Mouse (Mus musculus) C2C12 (cell line): ENCODE data around the gene Lypla2. TPM values are rescaled to one million over a fixed set of nuclear protein-coding genes. Genes with fewer than 3 reads are reported as not detected.
A peak's percentile ranks its signal among the peaks of the same experiment; 100 is the strongest.

Source experiments
- H3K27me3 ChIP-seq: one replicate; pipeline ENCODE4 v1.6.1; 2011; ENCODE audit not compliant: control insufficient read depth, insufficient read depth, insufficient read length
- H3K36me3 ChIP-seq: one replicate; pipeline ENCODE4 v1.6.1; 2011; ENCODE audit not compliant: control insufficient read depth, insufficient read depth
- H3K4me3 ChIP-seq: one replicate; pipeline ENCODE4 v1.5.1; 2011; ENCODE audit warnings: mild to moderate bottlenecking, control low read depth; ENCODE audit not compliant: poor library complexity, insufficient read depth, severe bottlenecking
- H3K79me2 ChIP-seq: one replicate; pipeline ENCODE4 v1.6.1; 2011; ENCODE audit not compliant: control insufficient read depth, insufficient read depth
- H3K79me3 ChIP-seq: one replicate; pipeline ENCODE4 v1.6.1; 2011; ENCODE audit warnings: low read depth, control low read depth
- H3ac ChIP-seq: one replicate; pipeline ENCODE3; 2011; ENCODE audit warnings: low read depth; ENCODE audit not compliant: control insufficient read depth, insufficient read length
- CEBPB ChIP-seq: IDR thresholded peaks from one replicate; pipeline ENCODE4 v1.6.1; 2011; ENCODE audit warnings: low read depth, mild to moderate bottlenecking, control low read depth, moderate library complexity
- CTCF ChIP-seq: IDR thresholded peaks from one replicate; pipeline ENCODE4 v1.5.1; 2011; ENCODE audit not compliant: control insufficient read depth, insufficient read depth, insufficient read length
- FOSL1 ChIP-seq: IDR thresholded peaks from one replicate; pipeline ENCODE4 v1.8.0; 2011; ENCODE audit warnings: mild to moderate bottlenecking, low read length; ENCODE audit not compliant: poor library complexity, insufficient read depth, severe bottlenecking
- MAX ChIP-seq: IDR thresholded peaks from one replicate; pipeline ENCODE4 v1.6.1; 2011; ENCODE audit warnings: mild to moderate bottlenecking, control low read depth
- MYOD1 ChIP-seq: IDR thresholded peaks from one replicate; pipeline ENCODE4 v1.6.1; 2011; ENCODE audit warnings: low read depth; ENCODE audit not compliant: control insufficient read depth, insufficient read length
- MYOG ChIP-seq: IDR thresholded peaks from one replicate; pipeline ENCODE4 v1.6.1; 2011; ENCODE audit not compliant: control insufficient read depth, insufficient read length; ENCODE audit errors: extremely low read depth
- USF1 ChIP-seq: IDR thresholded peaks from one replicate; pipeline ENCODE4 v1.6.1; 2011; ENCODE audit warnings: low read depth, mild to moderate bottlenecking, control low read depth, moderate library complexity
- polyA plus RNA-seq: library from polyadenylated mRNA; unstranded; fragments of >200 nt; fragmentation: generic; extraction: Trizol; gene quantifications from one replicate; pipeline ENCODE4 v1.2.1, GENCODE M21; 2012; ENCODE audit warnings: missing spikeins

The Lypla2 gene
- polyA plus RNA-seq, 1 experiment, result 70.1 TPM

DNA sequence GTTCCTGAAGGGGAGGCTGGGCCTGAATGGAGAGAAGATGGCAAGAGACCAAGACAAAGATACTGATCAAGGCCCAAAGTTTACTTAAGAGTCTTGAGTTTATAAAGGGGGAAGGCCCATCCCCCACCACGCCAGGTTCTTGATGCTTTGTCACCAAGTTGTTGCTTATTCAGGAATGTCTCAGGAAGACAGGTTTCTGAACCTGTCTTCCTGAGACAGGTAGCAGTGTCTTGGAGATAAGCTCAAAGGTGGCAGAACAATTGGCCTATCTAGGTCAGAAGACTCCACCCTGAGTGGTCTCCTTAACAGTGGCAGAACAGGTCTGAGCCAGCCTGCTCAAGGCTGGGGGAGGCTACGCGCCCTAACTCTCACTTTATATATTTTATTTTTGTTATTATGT lies 45.6 kb downstream of the Lypla2 start:
- Histone ChIP-seq H3K79me2 (no peaks in the 10 kb centered on the region), H3K4me3 (no peak overlapping the region), H3ac (no peak overlapping the region), H3K36me3 (peaks cover 4% of the 10 kb centered on the region), H3K79me3 (no peaks in the 10 kb centered on the region), H3K27me3 (no peaks in the 10 kb centered on the region)
- TF ChIP-seq FOSL1, result no peak
- no peak for TF ChIP-seq USF1
- TF ChIP-seq CEBPB, result no peak
- no peak for TF ChIP-seq MAX
- no peak for TF ChIP-seq MYOG
- no peak for TF ChIP-seq CTCF
- TF ChIP-seq MYOD1, result no peak

- Histone ChIP-seq H3K4me3 (no peak overlapping the region), H3ac (no peak overlapping the region), H3K27me3 (no peaks in the 10 kb centered on the region), H3K79me3 (no peaks in the 10 kb centered on the region), H3K79me2 (no peaks in the 10 kb centered on the region), H3K36me3 (peaks cover 4% of the 10 kb centered on the region)
- no peak for TF ChIP-seq CTCF
- TF ChIP-seq MYOG, result no peak
- no peak for TF ChIP-seq USF1
- no peak for TF ChIP-seq MAX
- TF ChIP-seq CEBPB, result no peak
- TF ChIP-seq FOSL1, result no peak
Observed at GRCm38 (mm10) chr4:135926195-135926808, 46.1 kb downstream of the Lypla2 start.

GRCm38 (mm10) chr4:135925341-135925740 lies 47.1 kb downstream of the Lypla2 start:
- H3K27me3 ChIP-seq, result no peaks in the 10 kb centered on the region
- TF ChIP-seq CEBPB, result no peak
- no peak for TF ChIP-seq FOSL1
- no peak for TF ChIP-seq CTCF
- no peak for TF ChIP-seq USF1
- TF ChIP-seq MAX, result no peak
- TF ChIP-seq MYOD1, result no peak
- no peak for TF ChIP-seq MYOG
- no peaks in the 10 kb centered on the region for H3K79me3 ChIP-seq
- H3ac ChIP-seq, result no peak overlapping the region
- peaks cover 4% of the 10 kb centered on the region for H3K36me3 ChIP-seq
- H3K79me2 ChIP-seq, result no peaks in the 10 kb centered on the region
- no peak overlapping the region for H3K4me3 ChIP-seq

GRCm38 (mm10) chr4:135924418-135924817 lies 48.0 kb downstream of the Lypla2 start:
- no peak for TF ChIP-seq CTCF
- no peak for TF ChIP-seq USF1
- TF ChIP-seq FOSL1, result no peak
- TF ChIP-seq MAX, result no peak
- no peak for TF ChIP-seq CEBPB
- no peak for TF ChIP-seq MYOG
- TF ChIP-seq MYOD1, result no peak

GRCm38 (mm10) chr4:135922190-135922589 lies 50.2 kb downstream of the Lypla2 start:
- peaks cover 4% of the 10 kb centered on the region for H3K36me3 ChIP-seq
- no peak overlapping the region for H3ac ChIP-seq
- H3K27me3 ChIP-seq, result peaks cover 8% of the 10 kb centered on the region
- TF ChIP-seq MYOG, result no peak
- no peak for TF ChIP-seq MYOD1
- no peak for TF ChIP-seq CEBPB
- TF ChIP-seq FOSL1, result no peak
- no peak for TF ChIP-seq CTCF
- TF ChIP-seq MAX, result no peak
- no peak for TF ChIP-seq USF1
- H3K79me3 ChIP-seq, result no peaks in the 10 kb centered on the region
- no peaks in the 10 kb centered on the region for H3K79me2 ChIP-seq
- no peak overlapping the region for H3K4me3 ChIP-seq

More at GRCm38 (mm10) chr4:135924418-135924817, 48.0 kb downstream of the Lypla2 start:
- no peak overlapping the region for H3ac ChIP-seq
- no peak overlapping the region for H3K4me3 ChIP-seq
- no peaks in the 10 kb centered on the region for H3K79me2 ChIP-seq
- peaks cover 4% of the 10 kb centered on the region for H3K36me3 ChIP-seq
- no peaks in the 10 kb centered on the region for H3K27me3 ChIP-seq
- no peaks in the 10 kb centered on the region for H3K79me3 ChIP-seq

GRCm38 (mm10) chr4:135921257-135922120 lies 50.9 kb downstream of the Lypla2 start:
- Histone ChIP-seq H3K27me3 (peaks cover 15% of the 10 kb centered on the region), H3ac (peak overlapping the region; percentile 90), H3K4me3 (peak overlapping the region; percentile 80), H3K79me2 (no peaks in the 10 kb centered on the region), H3K79me3 (no peaks in the 10 kb centered on the region), H3K36me3 (peaks cover 4% of the 10 kb centered on the region)
- TF ChIP-seq MYOD1, result no peak
- no peak for TF ChIP-seq MAX
- TF ChIP-seq FOSL1, result no peak
- TF ChIP-seq CTCF, result no peak
- TF ChIP-seq MYOG, result no peak
- TF ChIP-seq USF1, result no peak
- TF ChIP-seq CEBPB, result no peak
